Mouse (Mus musculus) limb, embryonic 13.5 days (tissue): ENCODE data around the gene Pagr1b. TPM values are rescaled to one million over a fixed set of nuclear protein-coding genes. Genes with fewer than 3 reads are reported as not detected.
A peak's percentile ranks its signal among the peaks of the same experiment; 100 is the strongest.

Source experiments
- ATAC-seq: fragments of 200-750 bp; cut with Nextera tagmentation; 2 replicates; pipeline ENCODE4 v1.8.0; 2017; ENCODE audit warnings: low read depth, moderate number of reproducible peaks, moderate TSS enrichment; ENCODE audit not compliant: low FRiP score
- H3K27ac ChIP-seq: fragments of 300-500 bp; sonication (generic); 2 replicates; pipeline ENCODE4 v1.5.1; 2015; ENCODE audit warnings: inconsistent platforms, mild to moderate bottlenecking, moderate library complexity
- H3K27me3 ChIP-seq: fragments of 300-500 bp; sonication (generic); 2 replicates; pipeline ENCODE4 v1.6.1; 2015; ENCODE audit warnings: mild to moderate bottlenecking, inconsistent platforms
- H3K36me3 ChIP-seq: fragments of 300-500 bp; sonication (generic); 2 replicates; pipeline ENCODE4 v1.6.1; 2015; ENCODE audit warnings: inconsistent platforms, mild to moderate bottlenecking, moderate library complexity
- H3K4me1 ChIP-seq: fragments of 300-500 bp; sonication (generic); 2 replicates; pipeline ENCODE4 v1.6.1; 2015; ENCODE audit warnings: inconsistent platforms
- H3K4me2 ChIP-seq: fragments of 300-500 bp; sonication (generic); replicated peaks from 2 replicates; pipeline ENCODE4 v1.6.1; 2015; ENCODE audit warnings: inconsistent platforms, mild to moderate bottlenecking, moderate library complexity
- H3K4me3 ChIP-seq: fragments of 300-500 bp; sonication (generic); 2 replicates; pipeline ENCODE4 v1.5.1; 2015; ENCODE audit warnings: moderate library complexity, mild to moderate bottlenecking, inconsistent platforms
- H3K9ac ChIP-seq: fragments of 300-500 bp; sonication (generic); 2 replicates; pipeline ENCODE4 v1.6.1; 2015; ENCODE audit warnings: mild to moderate bottlenecking, inconsistent platforms
- H3K9me3 ChIP-seq: fragments of 300-500 bp; sonication (generic); 2 replicates; pipeline ENCODE4 v1.6.1; 2016; ENCODE audit warnings: inconsistent platforms
- WGBS: fragments of 180-500 bp; shearing (Covaris S2); methylation state at CpG from one replicate; pipeline ENCODE4 v1.1.7; 2015; 5-methylcytosine and 5-hydroxymethylcytosine counted together
- microRNA-seq: library from miRNA; unstranded; fragments of <30 nt; microRNA quantifications from one replicate; pipeline ENCODE4, GENCODE M21; 2016
- polyA plus RNA-seq: library from polyadenylated mRNA; unstranded; fragments of >200 nt; fragmentation: Nextera tagmentation; extraction: Ambion mirVana; gene quantifications from 2 replicates; pipeline ENCODE4 v1.2.1, GENCODE M21; 2015

The Pagr1b gene
- polyA plus RNA-seq, 1 experiment from 2014 or later: 0.31 TPM

- 85% methylated on average over 5 of the region's 5 CpGs for WGBS
- H3K27me3 ChIP-seq: peaks cover 32% of the 10 kb centered on the region
- no peak for ATAC-seq
Observed at GRCm38 (mm10) chr7:126961095-126961494, 55.2 kb downstream of the Pagr1b start.

GRCm38 (mm10) chr7:126959780-126960179 lies 56.5 kb downstream of the Pagr1b start:
- Histone ChIP-seq H3K4me3 (no peak overlapping the region), H3K36me3 (no peaks in the 10 kb centered on the region), H3K4me2 (no peak overlapping the region), H3K9ac (no peak overlapping the region), H3K9me3 (no peaks in the 10 kb centered on the region), H3K4me1 (peaks cover 7% of the 10 kb centered on the region; the same call in 1 of the 2 replicates), H3K27ac (no peak overlapping the region), H3K27me3 (peaks cover 32% of the 10 kb centered on the region)
- 70% methylated on average over 9 of the region's 9 CpGs for WGBS
- no peak for ATAC-seq

More at GRCm38 (mm10) chr7:126961095-126961494, 55.2 kb downstream of the Pagr1b start:
- H3K4me2 ChIP-seq: no peak overlapping the region
- H3K4me1 ChIP-seq: peaks cover 7% of the 10 kb centered on the region; the same call in 1 of the 2 replicates
- no peaks in the 10 kb centered on the region for H3K9me3 ChIP-seq
- H3K36me3 ChIP-seq: no peaks in the 10 kb centered on the region
- H3K27ac ChIP-seq: no peak overlapping the region
- no peak overlapping the region for H3K9ac ChIP-seq
- no peak overlapping the region for H3K4me3 ChIP-seq

- no peak overlapping the region for H3K27ac ChIP-seq
- ATAC-seq: no peak
- H3K9ac ChIP-seq: no peak overlapping the region
- no peaks in the 10 kb centered on the region for H3K36me3 ChIP-seq
- H3K4me2 ChIP-seq: no peak overlapping the region
- H3K27me3 ChIP-seq: peaks cover 37% of the 10 kb centered on the region
- no peak overlapping the region for H3K4me3 ChIP-seq
- H3K9me3 ChIP-seq: no peaks in the 10 kb centered on the region
- WGBS: 63% methylated on average over 3 of the region's 3 CpGs
- H3K4me1 ChIP-seq: peaks cover 17% of the 10 kb centered on the region
Observed at GRCm38 (mm10) chr7:126955125-126955524, 61.2 kb downstream of the Pagr1b start.

- Histone ChIP-seq H3K27me3 (peaks cover 47% of the 10 kb centered on the region), H3K27ac (no peak overlapping the region), H3K4me1 (peaks cover 26% of the 10 kb centered on the region), H3K4me3 (no peak overlapping the region), H3K4me2 (peak overlapping the region; percentile 16), H3K9ac (no peak overlapping the region), H3K9me3 (no peaks in the 10 kb centered on the region), H3K36me3 (no peaks in the 10 kb centered on the region)
- peak; percentile 2; the same call in 1 of the 2 replicates for ATAC-seq
- WGBS: 4% methylated on average over 8 of the region's 8 CpGs
Observed at GRCm38 (mm10) chr7:126952646-126953045, 63.6 kb downstream of the Pagr1b start.

GRCm38 (mm10) chr7:126951741-126952140 lies 64.5 kb downstream of the Pagr1b start:
- 25% methylated on average over 4 of the region's 4 CpGs for WGBS

More at GRCm38 (mm10) chr7:126951741-126952140, 64.5 kb downstream of the Pagr1b start:
- Histone ChIP-seq H3K9ac (no peak overlapping the region), H3K27ac (no peak overlapping the region), H3K4me2 (no peak overlapping the region), H3K4me1 (peaks cover 26% of the 10 kb centered on the region), H3K9me3 (no peaks in the 10 kb centered on the region), H3K27me3 (peaks cover 47% of the 10 kb centered on the region), H3K4me3 (no peak overlapping the region), H3K36me3 (no peaks in the 10 kb centered on the region)
- ATAC-seq: no peak

Small RNAs within 50 kb of the gene (microRNA-seq; reads per million reads assigned to microRNA genes)
- gene Gm44343: not detected

Other genes with a start within 250 kb of the Pagr1b start
- gene Ypel3, start 239.5 kb downstream of the Pagr1b start, polyA plus RNA-seq: 114 and 121 TPM in 2 replicates
- gene Tbx6, start 235.0 kb downstream of the Pagr1b start, polyA plus RNA-seq: 0.53 and 0.64 TPM in 2 replicates
- 287 and 322 TPM in 2 replicates for gene Ppp4c, start 224.0 kb downstream of the Pagr1b start, polyA plus RNA-seq
- gene Fam57b, start 218.8 kb downstream of the Pagr1b start, polyA plus RNA-seq: 0.18 and 0.52 TPM in 2 replicates
- gene 4930451I11Rik, start 184.8 kb downstream of the Pagr1b start, polyA plus RNA-seq: not detected in 2 replicates
- gene Doc2a, start 169.1 kb downstream of the Pagr1b start, polyA plus RNA-seq: 1.5 and 1.9 TPM in 2 replicates
- 39.8 and 48.3 TPM in 2 replicates for gene Hirip3, start 154.5 kb downstream of the Pagr1b start, polyA plus RNA-seq
- 96.8 and 108 TPM in 2 replicates for gene Ino80e, start 154.1 kb downstream of the Pagr1b start, polyA plus RNA-seq
- 54.4 and 57.2 TPM in 2 replicates for gene Taok2, start 131.8 kb downstream of the Pagr1b start, polyA plus RNA-seq
- 24.5 and 27.0 TPM in 2 replicates for gene Tmem219, start 93.6 kb downstream of the Pagr1b start, polyA plus RNA-seq
- gene Kctd13, start 87.6 kb downstream of the Pagr1b start, polyA plus RNA-seq: 16.9 and 17.2 TPM in 2 replicates
- 0.20 TPM in 1 of 2 replicates, not detected in the other for gene Asphd1, start 66.9 kb downstream of the Pagr1b start, polyA plus RNA-seq
- gene Sez6l2, start 65.9 kb downstream of the Pagr1b start, polyA plus RNA-seq: 0.33 and 0.66 TPM in 2 replicates
- gene Cdipt, start 40.6 kb downstream of the Pagr1b start, polyA plus RNA-seq: 97.1 and 105 TPM in 2 replicates
- 0.65 and 1.9 TPM in 2 replicates for gene Cdiptos, start 40.4 kb downstream of the Pagr1b start, polyA plus RNA-seq
- gene Mvp, start 1.9 kb downstream of the Pagr1b start, polyA plus RNA-seq: 5.5 and 5.6 TPM in 2 replicates
- 48.2 and 70.2 TPM in 2 replicates for gene Pagr1a, start 868 bp upstream of the Pagr1b start, polyA plus RNA-seq
- gene Gm42742, start 4.6 kb upstream of the Pagr1b start, polyA plus RNA-seq: 52.2 and 64.8 TPM in 2 replicates
- gene Prrt2, start 4.7 kb upstream of the Pagr1b start, polyA plus RNA-seq: 6.9 and 10.4 TPM in 2 replicates
- gene Maz, start 10.6 kb upstream of the Pagr1b start, polyA plus RNA-seq: 61.9 and 64.6 TPM in 2 replicates
- 113 and 118 TPM in 2 replicates for gene Kif22, start 26.0 kb upstream of the Pagr1b start, polyA plus RNA-seq
- not detected in 2 replicates for gene Zg16, start 70.8 kb upstream of the Pagr1b start, polyA plus RNA-seq
- 2.6 and 2.7 TPM in 2 replicates for gene AI467606, start 74.9 kb upstream of the Pagr1b start, polyA plus RNA-seq
- 3.1 and 3.4 TPM in 2 replicates for gene Qprt, start 105.7 kb upstream of the Pagr1b start, polyA plus RNA-seq
- 0.25 and 0.34 TPM in 2 replicates for gene Spn, start 121.3 kb upstream of the Pagr1b start, polyA plus RNA-seq
- 72.2 and 72.4 TPM in 2 replicates for gene Cd2bp2, start 179.6 kb upstream of the Pagr1b start, polyA plus RNA-seq
- gene Tbc1d10b, start 192.0 kb upstream of the Pagr1b start, polyA plus RNA-seq: 31.7 and 34.8 TPM in 2 replicates
- 350 and 353 TPM in 2 replicates for gene Mylpf, start 192.4 kb upstream of the Pagr1b start, polyA plus RNA-seq
- gene Zfp553, start 216.6 kb upstream of the Pagr1b start, polyA plus RNA-seq: 51.8 and 52.1 TPM in 2 replicates
- 23.5 and 27.9 TPM in 2 replicates for gene Sept1, start 216.6 kb upstream of the Pagr1b start, polyA plus RNA-seq
- 75.1 and 82.7 TPM in 2 replicates for gene Zfp771, start 227.8 kb upstream of the Pagr1b start, polyA plus RNA-seq
- gene Dctpp1, start 244.2 kb upstream of the Pagr1b start, polyA plus RNA-seq: 172 and 176 TPM in 2 replicates